Mouse (Mus musculus): ENCODE results near the gene Ppard. TPM values are rescaled to one million over a fixed set of nuclear protein-coding genes. Genes with fewer than 3 reads are reported as not detected.
A peak's percentile ranks its signal among the peaks of the same experiment; 100 is the strongest.
"Not testable (repeated sequence)": the region's sequence is repeated elsewhere in the genome, so short reads cannot be mapped to it uniquely, and the experiment has no call there.

Ppard gene
- polyA plus RNA-seq, 1 experiment from 2014 or later, result 3.5 TPM

DNA sequence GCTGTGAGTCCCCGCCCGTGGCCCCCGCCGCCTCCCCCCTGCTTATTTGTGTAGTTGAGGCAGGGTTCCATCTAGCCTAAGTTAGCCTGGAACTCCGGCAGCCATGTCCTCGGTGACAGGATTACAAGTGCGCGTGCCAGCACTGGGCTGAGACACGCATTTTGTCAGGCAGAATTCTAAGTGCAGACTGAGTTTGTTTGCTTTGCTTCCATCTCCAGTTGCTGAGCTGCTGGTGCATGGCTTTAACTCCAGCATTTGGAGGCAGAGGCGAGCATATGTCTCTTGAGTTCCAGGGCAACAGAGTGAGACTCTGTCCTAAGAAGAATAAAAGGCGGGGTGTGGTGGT lies 81.4 kb downstream of the Ppard start:
- ATAC-seq (ENCODE audit: low FRiP score) (peak; percentile 30; the same call in 1 of the 2 replicates), DNase-seq (ENCODE audit: low spot score) (no peak)
- WGBS, result under 1% methylated on average over 11 of the region's 11 CpGs

GRCm38 (mm10) chr17:28315611-28316160 lies 83.2 kb downstream of the Ppard start:
- Histone ChIP-seq H3K27ac (ENCODE audit: low read depth, low read length) (no peak overlapping the region), H3K36me3 (ENCODE audit: control insufficient read depth, insufficient read depth, low read length) (peaks cover 4% of the 10 kb centered on the region; the same call in 1 of the 2 replicates), H3K4me2 (replicated peaks; ENCODE audit: low read depth, low read length) (no peak overlapping the region), H3K9me3 (ENCODE audit: control insufficient read depth, low read length) (no peaks in the 10 kb centered on the region), H3K27me3 (ENCODE audit: control insufficient read depth, insufficient read depth, low read length) (no peaks in the 10 kb centered on the region), H3K9ac (ENCODE audit: low read depth, low read length) (no peak overlapping the region), H3K4me3 (ENCODE audit: low read depth, low read length) (no peak overlapping the region), H3K4me1 (replicated peaks; ENCODE audit: control insufficient read depth, insufficient read depth, low read length) (0 out of 2 replicates have a peak, but pooled peaks cover 3% of the 10 kb centered on the region)
- ATAC-seq (ENCODE audit: low FRiP score), result no peak
- 76% methylated on average over 20 of the region's 20 CpGs for WGBS
- no peak for DNase-seq (ENCODE audit: low spot score)

More for the DNA sequence above, 81.4 kb downstream of the Ppard start:
- peak overlapping the region; percentile 92 for H3K9ac ChIP-seq (ENCODE audit: low read depth, low read length)
- H3K4me2 ChIP-seq (replicated peaks; ENCODE audit: low read depth, low read length), result peak overlapping the region; percentile 94
- H3K27me3 ChIP-seq (ENCODE audit: control insufficient read depth, insufficient read depth, low read length), result no peaks in the 10 kb centered on the region
- H3K4me1 ChIP-seq (replicated peaks; ENCODE audit: control insufficient read depth, insufficient read depth, low read length), result 0 out of 2 replicates have a peak, but pooled peaks cover 3% of the 10 kb centered on the region
- peak overlapping the region; percentile 81 for H3K4me3 ChIP-seq (ENCODE audit: low read depth, low read length)
- peak overlapping the region; percentile 75 for H3K27ac ChIP-seq (ENCODE audit: low read depth, low read length)
- no peaks in the 10 kb centered on the region for H3K9me3 ChIP-seq (ENCODE audit: control insufficient read depth, low read length)
- H3K36me3 ChIP-seq (ENCODE audit: control insufficient read depth, insufficient read depth, low read length), result peaks cover 4% of the 10 kb centered on the region; the same call in 1 of the 2 replicates

- H3K36me3 ChIP-seq (ENCODE audit: control insufficient read depth, insufficient read depth, low read length), result peaks cover 4% of the 10 kb centered on the region; the same call in 1 of the 2 replicates
- no peak overlapping the region for H3K9ac ChIP-seq (ENCODE audit: low read depth, low read length)
- ATAC-seq (ENCODE audit: low FRiP score) (no peak), DNase-seq (ENCODE audit: low spot score) (no peak)
- 89% methylated on average over 9 of the region's 9 CpGs for WGBS
- no peaks in the 10 kb centered on the region for H3K27me3 ChIP-seq (ENCODE audit: control insufficient read depth, insufficient read depth, low read length)
- H3K9me3 ChIP-seq (ENCODE audit: control insufficient read depth, low read length), result no peaks in the 10 kb centered on the region
- no peak overlapping the region for H3K27ac ChIP-seq (ENCODE audit: low read depth, low read length)
- no peak overlapping the region for H3K4me2 ChIP-seq (replicated peaks; ENCODE audit: low read depth, low read length)
- H3K4me3 ChIP-seq (ENCODE audit: low read depth, low read length), result no peak overlapping the region
- 0 out of 2 replicates have a peak, but pooled peaks cover 3% of the 10 kb centered on the region for H3K4me1 ChIP-seq (replicated peaks; ENCODE audit: control insufficient read depth, insufficient read depth, low read length)
These were observed 84.0 kb downstream of the Ppard start for GRCm38 (mm10) chr17:28316476-28316875.

- Histone ChIP-seq H3K4me2 (replicated peaks; ENCODE audit: low read depth, low read length) (no peak overlapping the region), H3K27ac (ENCODE audit: low read depth, low read length) (no peak overlapping the region), H3K27me3 (ENCODE audit: control insufficient read depth, insufficient read depth, low read length) (no peaks in the 10 kb centered on the region), H3K9ac (ENCODE audit: low read depth, low read length) (no peak overlapping the region), H3K36me3 (ENCODE audit: control insufficient read depth, insufficient read depth, low read length) (peaks cover 4% of the 10 kb centered on the region; the same call in 1 of the 2 replicates), H3K9me3 (ENCODE audit: control insufficient read depth, low read length) (no peaks in the 10 kb centered on the region), H3K4me1 (replicated peaks; ENCODE audit: control insufficient read depth, insufficient read depth, low read length) (0 out of 2 replicates have a peak, but pooled peaks cover 3% of the 10 kb centered on the region), H3K4me3 (ENCODE audit: low read depth, low read length) (no peak overlapping the region)
- DNase-seq (ENCODE audit: low spot score) (no peak), ATAC-seq (ENCODE audit: low FRiP score) (no peak)
- WGBS, result 63% methylated on average over 8 of the region's 8 CpGs
These were observed 84.6 kb downstream of the Ppard start for GRCm38 (mm10) chr17:28317091-28317490.

DNA sequence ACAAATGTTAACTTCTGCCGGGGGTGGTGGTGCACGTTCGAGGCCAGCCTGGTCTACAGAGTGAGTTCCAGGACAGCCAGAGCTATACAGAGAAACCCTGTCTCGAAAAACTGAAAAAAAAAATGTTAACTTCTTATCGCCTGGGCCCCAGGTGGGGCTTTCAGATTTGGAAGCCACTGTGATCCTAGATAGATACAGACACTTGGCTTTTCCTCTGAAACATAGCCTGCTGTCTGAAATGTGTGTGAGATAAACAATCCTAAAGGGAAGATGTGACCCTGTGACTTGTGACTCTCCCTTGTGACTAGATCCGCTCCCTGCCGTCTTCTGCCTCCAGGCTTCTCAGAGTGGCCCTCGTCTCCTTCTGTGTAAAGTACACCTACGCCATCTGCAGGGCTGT lies 85.2 kb downstream of the Ppard start:
- Histone ChIP-seq H3K4me3 (ENCODE audit: low read depth, low read length) (no peak overlapping the region), H3K36me3 (ENCODE audit: control insufficient read depth, insufficient read depth, low read length) (peaks cover 4% of the 10 kb centered on the region; the same call in 1 of the 2 replicates), H3K4me2 (replicated peaks; ENCODE audit: low read depth, low read length) (no peak overlapping the region), H3K27me3 (ENCODE audit: control insufficient read depth, insufficient read depth, low read length) (no peaks in the 10 kb centered on the region), H3K9ac (ENCODE audit: low read depth, low read length) (no peak overlapping the region), H3K4me1 (replicated peaks; ENCODE audit: control insufficient read depth, insufficient read depth, low read length) (0 out of 2 replicates have a peak, but pooled peaks cover 3% of the 10 kb centered on the region), H3K27ac (ENCODE audit: low read depth, low read length) (no peak overlapping the region), H3K9me3 (ENCODE audit: control insufficient read depth, low read length) (no peaks in the 10 kb centered on the region)
- ATAC-seq (ENCODE audit: low FRiP score) (no peak), DNase-seq (ENCODE audit: low spot score) (no peak)
- WGBS, result 87% methylated on average over 9 of the region's 9 CpGs

DNA sequence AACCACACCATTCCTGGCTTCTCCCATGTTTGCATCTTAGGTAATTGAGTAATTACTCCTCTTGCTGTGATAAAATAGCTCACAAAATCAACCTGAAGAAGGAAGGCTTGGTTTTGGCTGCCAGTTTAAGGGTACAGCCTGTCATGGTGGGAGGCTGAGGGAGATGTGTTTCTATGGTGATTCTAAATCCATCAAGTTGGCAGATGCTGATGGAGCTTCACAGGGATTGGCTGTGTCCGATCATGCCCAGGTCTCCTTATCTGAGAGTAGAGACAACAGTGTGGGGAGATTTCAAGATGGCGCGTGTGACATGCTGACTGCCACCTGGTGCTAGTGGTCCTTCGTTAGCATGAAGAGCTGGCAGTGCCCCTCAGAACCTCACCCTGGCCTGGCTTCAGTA lies 89.2 kb downstream of the Ppard start:
- DNase-seq (ENCODE audit: low spot score), result no peak
- H3K27me3 ChIP-seq (ENCODE audit: control insufficient read depth, insufficient read depth, low read length), result no peaks in the 10 kb centered on the region
- no peak overlapping the region for H3K4me2 ChIP-seq (replicated peaks; ENCODE audit: low read depth, low read length)
- ATAC-seq (ENCODE audit: low FRiP score), result no peak
- H3K9ac ChIP-seq (ENCODE audit: low read depth, low read length), result no peak overlapping the region
- WGBS, result 95% methylated on average over 4 of the region's 4 CpGs
- H3K36me3 ChIP-seq (ENCODE audit: control insufficient read depth, insufficient read depth, low read length), result peaks cover 4% of the 10 kb centered on the region; the same call in 1 of the 2 replicates
- no peak overlapping the region for H3K27ac ChIP-seq (ENCODE audit: low read depth, low read length)
- H3K4me3 ChIP-seq (ENCODE audit: low read depth, low read length), result no peak overlapping the region
- H3K9me3 ChIP-seq (ENCODE audit: control insufficient read depth, low read length), result no peaks in the 10 kb centered on the region
- H3K4me1 ChIP-seq (replicated peaks; ENCODE audit: control insufficient read depth, insufficient read depth, low read length), result no peaks in the 10 kb centered on the region

GRCm38 (mm10) chr17:28323786-28324185 lies 91.3 kb downstream of the Ppard start:
- Histone ChIP-seq H3K4me3 (ENCODE audit: low read depth, low read length) (no peak overlapping the region), H3K27me3 (ENCODE audit: control insufficient read depth, insufficient read depth, low read length) (no peaks in the 10 kb centered on the region), H3K9ac (ENCODE audit: low read depth, low read length) (no peak overlapping the region), H3K4me2 (replicated peaks; ENCODE audit: low read depth, low read length) (no peak overlapping the region), H3K9me3 (ENCODE audit: control insufficient read depth, low read length) (no peaks in the 10 kb centered on the region), H3K36me3 (ENCODE audit: control insufficient read depth, insufficient read depth, low read length) (no peaks in the 10 kb centered on the region), H3K4me1 (replicated peaks; ENCODE audit: control insufficient read depth, insufficient read depth, low read length) (peaks cover 2% of the 10 kb centered on the region; the same call in 1 of the 2 replicates), H3K27ac (ENCODE audit: low read depth, low read length) (no peak overlapping the region)
- ATAC-seq (ENCODE audit: low FRiP score) (no peak), DNase-seq (ENCODE audit: low spot score) (no peak)
- 93% methylated on average over 8 of the region's 8 CpGs for WGBS

GRCm38 (mm10) chr17:28324416-28324815 lies 91.9 kb downstream of the Ppard start:
- DNase-seq (ENCODE audit: low spot score); H3K27ac ChIP-seq (ENCODE audit: low read depth, low read length); H3K9me3 ChIP-seq (ENCODE audit: control insufficient read depth, low read length); H3K4me2 ChIP-seq (replicated peaks; ENCODE audit: low read depth, low read length); H3K4me1 ChIP-seq (replicated peaks; ENCODE audit: control insufficient read depth, insufficient read depth, low read length); H3K9ac ChIP-seq (ENCODE audit: low read depth, low read length); H3K36me3 ChIP-seq (ENCODE audit: control insufficient read depth, insufficient read depth, low read length); ATAC-seq (ENCODE audit: low FRiP score); H3K4me3 ChIP-seq (ENCODE audit: low read depth, low read length); H3K27me3 ChIP-seq (ENCODE audit: control insufficient read depth, insufficient read depth, low read length): not testable (repeated sequence)
- 94% methylated on average over 7 of the region's 7 CpGs for WGBS

GRCm38 (mm10) chr17:28325751-28326150 lies 93.3 kb downstream of the Ppard start:
- no peak overlapping the region for H3K27ac ChIP-seq (ENCODE audit: low read depth, low read length)
- H3K4me1 ChIP-seq (replicated peaks; ENCODE audit: control insufficient read depth, insufficient read depth, low read length), result peaks cover 2% of the 10 kb centered on the region; the same call in 1 of the 2 replicates
- H3K4me3 ChIP-seq (ENCODE audit: low read depth, low read length), result no peak overlapping the region
- WGBS, result 90% methylated on average over 8 of the region's 8 CpGs
- H3K4me2 ChIP-seq (replicated peaks; ENCODE audit: low read depth, low read length), result no peak overlapping the region
- no peak overlapping the region for H3K9ac ChIP-seq (ENCODE audit: low read depth, low read length)
- no peaks in the 10 kb centered on the region for H3K36me3 ChIP-seq (ENCODE audit: control insufficient read depth, insufficient read depth, low read length)
- no peaks in the 10 kb centered on the region for H3K9me3 ChIP-seq (ENCODE audit: control insufficient read depth, low read length)
- ATAC-seq (ENCODE audit: low FRiP score), result no peak
- H3K27me3 ChIP-seq (ENCODE audit: control insufficient read depth, insufficient read depth, low read length), result no peaks in the 10 kb centered on the region
- DNase-seq (ENCODE audit: low spot score), result no peak
